Mouse (Mus musculus) adrenal gland, adult (tissue): Measurements from ENCODE around the gene Hpdl.
A peak's percentile ranks its signal among the peaks of the same experiment; 100 is the strongest.

Experiments
- DNase-seq, 2 experiments: peaks; one replicate each; pipeline ENCODE4 v3.0.0; 2022 to 2023; ENCODE audit warnings: low spot score in 1 of 2; ENCODE audit not compliant: inconsistent age in 2 of 2

Gene Hpdl

GRCm38 (mm10) chr4:116799901-116800300, 21.6 kb downstream of the Hpdl start:
- no peak for DNase-seq

DNA sequence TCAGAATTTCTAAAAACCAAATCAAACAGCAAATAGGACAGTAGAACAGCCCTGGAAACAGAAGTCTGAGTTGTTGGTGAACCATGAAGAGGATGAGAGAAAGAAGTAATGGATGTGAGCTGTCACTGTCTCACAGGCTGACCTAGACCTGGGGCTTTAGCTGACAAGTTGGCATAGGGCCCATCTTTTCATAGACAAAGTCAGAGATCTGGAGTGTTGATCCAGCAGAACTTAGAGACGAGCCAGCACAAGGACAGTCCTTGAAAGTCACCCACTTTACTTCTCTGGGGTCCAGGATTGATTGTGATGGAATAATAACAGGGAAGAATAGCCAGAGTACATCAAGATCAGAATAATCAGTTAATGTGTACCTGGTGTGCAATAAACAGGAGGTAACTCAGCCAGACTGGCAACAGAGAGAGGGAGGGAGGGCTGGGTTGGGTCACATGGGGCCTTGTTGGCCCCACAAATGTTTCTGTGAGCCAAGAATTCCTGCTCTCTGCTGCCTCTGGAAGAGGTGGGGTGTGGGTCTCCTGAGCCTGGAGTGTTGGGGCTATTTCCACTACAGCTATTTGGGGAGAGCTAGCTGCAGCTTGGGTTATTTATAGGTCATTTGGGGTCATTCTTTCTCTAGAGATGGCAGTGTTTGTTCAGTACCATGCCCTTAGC, 24.9 kb downstream of the Hpdl start:
- peak in 1 of 2 experiments; percentile 83 for DNase-seq

DNA sequence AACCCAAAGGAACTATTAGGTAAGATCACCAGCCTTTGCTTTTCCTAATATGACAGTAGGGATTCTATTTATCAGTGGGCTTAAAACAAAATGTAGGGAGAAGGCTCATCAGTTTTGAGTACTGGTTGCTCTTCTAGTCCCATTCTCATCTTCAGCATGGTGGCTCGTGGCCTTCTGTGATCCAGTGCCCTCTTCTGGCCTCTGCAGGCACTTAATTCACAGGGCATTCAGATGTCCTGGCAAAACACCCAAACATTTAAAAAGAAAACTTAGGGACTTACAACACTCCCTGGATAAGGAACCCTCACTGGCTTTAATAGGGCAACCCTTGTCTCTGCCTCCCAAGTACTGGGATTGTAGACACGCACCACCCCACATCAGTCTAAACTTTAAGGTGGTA, 27.2 kb downstream of the Hpdl start:
- no peak for DNase-seq

- DNase-seq, result no peak
Observed at GRCm38 (mm10) chr4:116792453-116792852, 29.1 kb downstream of the Hpdl start.

GRCm38 (mm10) chr4:116788956-116789355, 32.6 kb downstream of the Hpdl start:
- peak; percentile 75 to 95 for DNase-seq

DNA sequence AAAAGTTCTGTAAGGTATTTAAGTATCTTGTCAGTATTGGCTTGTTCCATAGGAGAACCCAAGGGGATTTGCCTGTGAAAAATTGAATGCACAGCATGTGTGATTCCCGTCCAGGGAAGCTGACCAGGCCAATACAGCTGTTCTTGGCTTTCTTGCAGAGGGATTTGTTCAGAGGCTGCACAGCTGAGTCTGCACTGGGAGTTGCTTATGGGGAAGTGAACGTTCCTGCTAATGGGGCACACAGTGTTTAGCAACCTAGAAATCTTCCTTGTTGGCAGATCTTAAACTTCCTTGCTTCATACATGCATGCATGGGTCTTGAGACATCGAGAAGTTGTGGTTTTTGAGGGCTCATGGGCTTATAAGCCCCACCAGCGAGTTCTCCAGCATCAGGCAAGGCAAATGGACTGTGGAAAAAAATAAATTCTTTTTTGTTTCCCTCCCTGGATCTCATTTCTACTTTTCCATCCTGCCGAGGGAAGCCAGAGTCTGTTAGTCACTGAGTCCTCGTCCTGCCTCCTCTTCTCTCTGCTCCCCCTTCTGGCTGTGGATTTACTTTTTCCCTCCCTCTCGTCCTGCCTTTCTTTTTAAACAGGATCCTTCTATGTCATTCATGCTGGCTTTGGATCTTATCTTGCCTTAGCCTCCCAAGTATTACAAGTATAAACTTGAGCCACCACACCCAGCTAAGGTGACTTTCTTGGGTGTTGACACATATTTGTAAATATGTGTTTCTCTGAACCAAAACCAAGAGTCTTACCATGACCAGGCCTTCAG, 33.3 kb downstream of the Hpdl start:
- peak in 1 of 2 experiments; percentile 56 for DNase-seq

- DNase-seq, result no peak
Observed at GRCm38 (mm10) chr4:116786587-116786986, 34.9 kb downstream of the Hpdl start.

GRCm38 (mm10) chr4:116782171-116782570, 39.3 kb downstream of the Hpdl start:
- DNase-seq, result no peak

DNA sequence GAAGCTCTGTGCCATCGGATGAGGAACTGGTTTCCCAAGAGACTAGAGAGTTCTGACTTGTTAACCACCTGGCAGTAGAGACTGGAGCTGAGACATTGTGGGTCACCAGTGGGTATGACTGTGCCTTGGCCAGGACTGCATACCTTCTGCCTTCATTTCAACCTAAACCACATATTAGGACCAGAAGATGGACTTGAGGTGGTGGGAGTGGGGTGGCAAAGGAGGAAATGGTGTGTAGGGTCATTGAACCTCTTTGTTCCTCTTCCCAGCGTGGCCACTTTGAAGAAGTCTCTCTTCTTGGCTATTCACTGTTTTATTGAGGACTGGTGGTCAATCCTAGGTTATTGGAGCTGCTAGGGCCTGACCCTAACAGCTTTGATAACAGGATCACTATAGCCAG, 40.1 kb downstream of the Hpdl start:
- DNase-seq, result no peak

DNA sequence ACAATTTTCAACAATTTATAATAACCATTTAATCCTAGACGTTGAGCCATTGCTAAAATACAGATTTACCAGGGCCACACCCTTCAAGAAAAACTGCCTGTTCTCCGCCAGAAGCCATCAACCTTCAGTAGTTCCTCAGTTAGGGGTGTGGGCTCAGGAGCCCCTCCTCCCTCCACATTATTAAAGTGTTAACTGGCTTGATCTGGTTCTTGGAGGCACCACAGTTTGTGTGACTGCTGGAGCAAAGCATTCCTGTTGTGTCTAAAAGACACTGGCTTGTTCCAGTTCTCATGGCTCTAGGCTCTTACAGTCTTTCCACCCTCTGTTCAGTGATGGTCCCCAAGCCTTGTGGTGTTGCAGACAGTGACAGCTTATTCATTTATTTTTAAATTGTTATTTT, 41.0 kb downstream of the Hpdl start:
- no peak for DNase-seq

DNA sequence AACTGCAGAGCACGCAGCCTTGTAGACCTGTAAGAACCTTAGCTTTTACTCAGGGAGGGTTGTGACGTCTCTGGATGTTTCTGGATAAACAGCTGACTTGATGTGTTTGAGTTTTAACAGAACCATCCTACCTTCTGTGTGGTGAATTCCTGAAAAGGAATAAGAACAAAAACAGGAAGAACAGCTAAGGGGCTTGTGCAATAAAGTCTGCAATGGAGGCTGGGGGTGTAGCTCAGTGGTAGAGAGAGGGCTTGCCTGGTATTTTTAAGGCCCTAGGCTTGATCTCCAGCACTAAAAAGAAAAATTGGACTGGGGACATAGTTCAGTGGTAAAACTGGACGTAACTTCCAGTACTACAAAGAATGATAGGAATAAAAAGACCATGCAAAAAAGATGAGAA, 44.4 kb downstream of the Hpdl start:
- no peak for DNase-seq

GRCm38 (mm10) chr4:116776391-116776790, 45.1 kb downstream of the Hpdl start:
- DNase-seq, result no peak
